Mouse (Mus musculus) E14TG2a.4 (cell line): ENCODE data around the gene Fam126a.

Source experiments
- CTCF ChIP-seq: conservative IDR thresholded peaks from 2 replicates; pipeline ENCODE4 v1.5.1; 2014; ENCODE audit warnings: low read length
- NANOG ChIP-seq: IDR thresholded peaks from 2 replicates; pipeline ENCODE4 v1.6.1; 2014; ENCODE audit warnings: borderline replicate concordance, low read length, mixed read lengths
- POU5F1 ChIP-seq: IDR thresholded peaks from 2 replicates; pipeline ENCODE4 v1.6.1; 2014; ENCODE audit warnings: low read length, borderline replicate concordance

DNA sequence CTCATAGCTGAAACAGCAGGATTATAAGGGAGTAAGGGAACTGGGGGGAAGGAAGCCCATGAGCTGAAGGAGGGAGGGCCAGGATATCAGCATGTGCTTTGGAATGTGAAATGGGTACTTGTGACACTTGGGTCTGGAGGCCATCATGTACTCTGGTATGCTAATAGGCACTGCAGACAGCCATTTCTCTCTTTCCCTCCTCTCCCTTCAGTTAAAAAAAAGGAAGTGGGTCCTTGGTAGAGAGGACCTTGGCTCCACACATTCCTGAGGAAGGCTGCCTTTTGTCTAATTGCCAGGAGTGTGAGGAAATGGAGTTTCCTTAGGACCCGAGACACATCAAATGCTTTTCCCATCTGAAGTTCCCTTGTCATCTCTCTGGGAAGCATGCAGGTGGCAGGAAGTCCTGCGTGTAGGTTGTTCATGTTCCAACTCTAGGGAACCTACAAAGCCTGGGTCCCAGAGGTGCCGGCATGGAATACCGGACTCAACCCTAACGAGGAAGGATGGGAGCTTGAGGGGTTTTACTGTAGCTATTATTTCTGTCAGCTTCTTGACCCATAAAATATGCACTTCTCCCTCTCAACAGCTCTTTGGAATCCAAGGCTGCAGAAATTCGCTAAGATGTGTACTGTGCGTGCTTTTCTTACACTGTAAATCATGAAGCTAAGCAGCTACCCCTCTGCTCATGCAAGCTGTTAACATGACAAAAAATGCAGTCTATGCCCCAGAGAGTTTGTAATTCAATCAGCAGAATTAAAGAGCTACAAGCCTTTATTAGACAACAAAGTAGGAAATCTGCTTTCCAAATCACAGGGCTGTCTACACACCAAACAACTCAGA is 110.4 kb downstream of the Fam126a start:
- TF ChIP-seq CTCF, result no peak
- TF ChIP-seq POU5F1, result no peak
- peak; percentile 63; the same call in 1 of the 2 replicates for TF ChIP-seq NANOG
